Mouse (Mus musculus): Measurements from ENCODE around the gene Stxbp6. TPM values are rescaled to one million over a fixed set of nuclear protein-coding genes. Genes with fewer than 3 reads are reported as not detected.

The Stxbp6 gene
- polyA plus RNA-seq, 1 experiment from 2014 or later, result 7.1 TPM

DNA sequence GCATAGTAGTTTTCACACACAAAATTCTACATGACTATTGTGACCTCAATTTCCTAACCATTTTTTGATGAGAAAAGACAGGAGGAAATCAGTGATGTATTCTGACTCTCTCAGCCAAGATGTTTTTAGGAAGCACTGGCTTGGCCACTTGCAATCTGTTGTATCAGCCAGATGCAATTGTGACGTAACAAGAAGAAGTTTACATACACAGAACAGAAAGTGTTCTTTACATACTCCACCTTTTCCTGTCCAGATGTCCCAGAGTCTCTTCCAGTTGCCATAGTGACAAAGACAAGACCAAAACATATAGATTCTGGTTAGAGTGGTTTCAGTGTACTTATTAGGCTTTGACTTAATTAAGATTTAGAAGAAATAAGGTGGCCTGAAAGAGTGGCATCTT, 7.1 kb upstream of the Stxbp6 start:
- TF ChIP-seq CTCF (IDR thresholded peaks at IDR 0.05; ENCODE audit: low read depth) (no peak), EP300 (IDR thresholded peaks at IDR 0.05; ENCODE audit: low read depth) (no peak)
- Histone ChIP-seq H3K4me3 (ENCODE audit: low read depth, low read length) (no peak overlapping the region), H3K27ac (ENCODE audit: low read depth) (no peak overlapping the region), H3K27me3 (ENCODE audit: insufficient read depth, low read length) (no peaks in the 10 kb centered on the region), H3K9me3 (ENCODE audit: low read length) (no peaks in the 10 kb centered on the region), H3K9ac (replicated peaks) (no peak overlapping the region), H3K4me2 (ENCODE audit: low read depth, low read length) (no peak overlapping the region), H3K4me1 (ENCODE audit: insufficient read depth) (peaks cover 3% of the 10 kb centered on the region; the same call in 1 of the 2 replicates), H3K36me3 (replicated peaks; ENCODE audit: insufficient read depth, low read length) (no peaks in the 10 kb centered on the region)
- DNase-seq (no peak), ATAC-seq (no peak)
- 33% methylated on average over 1 of the region's 1 CpGs for WGBS (ENCODE audit: insufficient replicate concordance)

DNA sequence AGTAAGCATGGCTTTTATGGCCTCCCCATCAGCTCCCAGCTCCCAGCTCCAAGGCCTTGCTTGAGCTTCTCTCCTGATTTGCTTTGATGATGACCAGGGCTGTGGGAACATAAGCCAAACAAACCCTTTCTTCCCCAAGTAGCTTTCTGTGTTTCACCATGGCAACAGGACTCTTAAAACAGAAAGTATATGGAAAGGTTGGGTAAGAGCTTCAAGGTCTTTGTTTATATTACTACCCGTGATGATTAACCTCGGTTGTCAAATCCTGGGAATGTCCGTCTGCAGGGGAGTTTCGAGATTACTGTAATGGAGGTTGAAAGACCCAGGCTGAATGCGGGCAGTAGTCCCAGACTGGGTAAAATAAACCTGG, 6.2 kb upstream of the Stxbp6 start:
- Histone ChIP-seq H3K27me3 (ENCODE audit: insufficient read depth, low read length) (no peaks in the 10 kb centered on the region), H3K27ac (ENCODE audit: low read depth) (no peak overlapping the region), H3K4me1 (ENCODE audit: insufficient read depth) (peaks cover 3% of the 10 kb centered on the region; the same call in 1 of the 2 replicates), H3K9ac (replicated peaks) (no peak overlapping the region), H3K36me3 (replicated peaks; ENCODE audit: insufficient read depth, low read length) (no peaks in the 10 kb centered on the region), H3K4me2 (ENCODE audit: low read depth, low read length) (no peak overlapping the region; the same call in 1 of the 2 replicates), H3K4me3 (ENCODE audit: low read depth, low read length) (no peak overlapping the region), H3K9me3 (ENCODE audit: low read length) (no peaks in the 10 kb centered on the region)
- no peak for DNase-seq
- WGBS (ENCODE audit: insufficient replicate concordance), result 55% methylated on average over 5 of the region's 5 CpGs
- TF ChIP-seq CTCF (IDR thresholded peaks at IDR 0.05; ENCODE audit: low read depth) (no peak), EP300 (IDR thresholded peaks at IDR 0.05; ENCODE audit: low read depth) (no peak)
- ATAC-seq, result peak; percentile 62; the same call in 1 of the 2 replicates

DNA sequence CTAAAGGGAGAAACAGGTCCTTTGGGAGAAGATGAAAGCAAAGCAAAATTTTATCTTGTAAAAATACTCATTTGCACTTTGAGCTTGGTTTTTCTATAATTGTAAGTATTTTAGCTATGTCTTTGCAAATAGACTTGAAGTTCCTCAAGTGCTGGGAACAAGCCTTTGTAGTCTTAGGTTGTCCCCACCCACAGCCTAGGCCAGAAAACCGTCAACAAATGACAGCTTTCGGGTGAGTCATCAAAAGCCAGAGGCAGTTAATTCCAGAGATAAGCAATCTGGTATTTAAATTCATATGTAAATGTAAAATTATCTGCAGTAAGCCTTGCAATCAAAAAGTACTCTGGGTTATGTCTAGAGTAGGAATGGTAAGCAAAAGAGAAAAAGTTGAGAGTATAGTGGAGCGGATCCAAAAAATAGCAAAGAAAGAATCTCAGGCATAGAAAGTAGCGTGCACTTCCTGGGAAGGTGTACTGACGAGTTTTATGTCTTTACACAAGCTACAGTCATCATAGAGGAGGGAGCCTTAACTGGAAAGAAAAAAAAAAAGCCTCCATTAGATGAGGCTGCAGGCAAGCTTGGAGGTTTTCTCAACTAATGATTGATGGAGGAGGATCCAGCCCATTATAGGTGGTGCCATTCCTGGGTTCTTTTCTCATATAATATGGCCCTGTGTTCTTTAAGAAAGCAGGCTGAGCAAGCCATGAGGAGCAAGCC, 5.7 kb upstream of the Stxbp6 start:
- H3K9me3 ChIP-seq (ENCODE audit: low read length), result no peaks in the 10 kb centered on the region
- no peak overlapping the region for H3K27ac ChIP-seq (ENCODE audit: low read depth)
- peaks cover 3% of the 10 kb centered on the region; the same call in 1 of the 2 replicates for H3K4me1 ChIP-seq (ENCODE audit: insufficient read depth)
- TF ChIP-seq CTCF (IDR thresholded peaks at IDR 0.05; ENCODE audit: low read depth), result no peak
- no peak for TF ChIP-seq EP300 (IDR thresholded peaks at IDR 0.05; ENCODE audit: low read depth)
- no peaks in the 10 kb centered on the region for H3K36me3 ChIP-seq (replicated peaks; ENCODE audit: insufficient read depth, low read length)
- H3K4me3 ChIP-seq (ENCODE audit: low read depth, low read length), result no peak overlapping the region
- 59% methylated on average over 5 of the region's 5 CpGs for WGBS (ENCODE audit: insufficient replicate concordance)
- no peak for ATAC-seq
- DNase-seq, result no peak
- no peak overlapping the region for H3K9ac ChIP-seq (replicated peaks)
- no peak overlapping the region for H3K4me2 ChIP-seq (ENCODE audit: low read depth, low read length)
- no peaks in the 10 kb centered on the region for H3K27me3 ChIP-seq (ENCODE audit: insufficient read depth, low read length)

DNA sequence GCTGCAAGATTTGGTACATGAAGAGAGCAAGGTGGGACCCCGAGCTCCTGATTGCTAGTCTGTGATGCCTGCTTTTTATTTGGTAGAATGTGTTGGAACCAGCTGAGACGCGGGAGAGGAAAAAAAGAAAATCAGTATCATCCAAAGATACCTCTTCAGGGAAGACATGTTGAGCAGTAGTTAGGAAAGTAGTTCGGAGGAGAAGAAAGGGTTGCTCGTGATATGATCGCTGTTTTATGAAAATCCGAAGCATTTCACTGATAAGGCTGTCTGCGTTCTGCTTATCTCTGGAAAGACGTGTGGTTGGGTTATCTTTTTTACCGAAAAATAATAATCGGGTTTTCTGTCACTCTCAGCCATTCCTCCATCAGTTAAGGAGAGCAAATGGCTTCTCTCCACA, 1.1 kb upstream of the Stxbp6 start:
- no peak for DNase-seq

DNA sequence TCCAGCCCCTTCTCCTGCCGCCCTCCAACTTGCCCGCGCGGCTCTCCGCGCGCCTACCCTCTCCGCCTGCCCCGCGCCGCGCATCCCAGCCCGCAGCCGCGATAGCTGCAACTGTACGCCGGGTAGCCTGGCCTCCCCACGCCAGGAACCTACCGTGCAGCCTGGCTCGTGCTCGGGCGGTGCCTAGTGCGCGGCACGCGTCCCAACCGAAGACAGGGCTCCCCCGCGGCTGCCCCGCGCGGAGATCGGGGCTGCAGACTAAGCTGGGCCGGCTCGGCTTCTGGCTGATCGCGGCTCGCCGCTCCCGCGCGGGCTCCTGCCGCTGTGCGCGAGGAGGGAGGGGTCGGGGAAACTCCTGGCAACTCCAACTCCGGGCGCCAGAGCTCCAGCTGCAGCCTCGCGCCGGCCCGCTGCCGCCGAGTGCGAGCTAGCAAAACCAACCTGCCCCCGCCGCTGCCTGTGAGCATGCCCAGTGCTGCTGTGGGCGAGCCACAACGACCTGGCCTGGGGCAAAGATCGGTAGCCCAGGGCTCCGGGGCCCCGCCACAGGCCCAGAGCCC, 387 bp downstream of the Stxbp6 start:
- no peaks in the 10 kb centered on the region for H3K4me1 ChIP-seq (ENCODE audit: insufficient read depth)
- peak; percentile 87 for ATAC-seq

More for the DNA sequence above, 1.1 kb upstream of the Stxbp6 start:
- no peak overlapping the region for H3K9ac ChIP-seq (replicated peaks)
- no peaks in the 10 kb centered on the region for H3K36me3 ChIP-seq (replicated peaks; ENCODE audit: insufficient read depth, low read length)
- H3K4me1 ChIP-seq (ENCODE audit: insufficient read depth), result no peaks in the 10 kb centered on the region
- peak overlapping the region; percentile 79 for H3K4me2 ChIP-seq (ENCODE audit: low read depth, low read length)
- H3K27me3 ChIP-seq (ENCODE audit: insufficient read depth, low read length), result 0 out of 2 replicates have a peak, but pooled peaks cover 4% of the 10 kb centered on the region
- ATAC-seq, result no peak
- no peak overlapping the region for H3K27ac ChIP-seq (ENCODE audit: low read depth)
- 56% methylated on average over 11 of the region's 11 CpGs for WGBS (ENCODE audit: insufficient replicate concordance)
- TF ChIP-seq CTCF (IDR thresholded peaks at IDR 0.05; ENCODE audit: low read depth) (no peak), EP300 (IDR thresholded peaks at IDR 0.05; ENCODE audit: low read depth) (no peak)
- no peak overlapping the region for H3K4me3 ChIP-seq (ENCODE audit: low read depth, low read length)
- no peaks in the 10 kb centered on the region for H3K9me3 ChIP-seq (ENCODE audit: low read length)

DNA sequence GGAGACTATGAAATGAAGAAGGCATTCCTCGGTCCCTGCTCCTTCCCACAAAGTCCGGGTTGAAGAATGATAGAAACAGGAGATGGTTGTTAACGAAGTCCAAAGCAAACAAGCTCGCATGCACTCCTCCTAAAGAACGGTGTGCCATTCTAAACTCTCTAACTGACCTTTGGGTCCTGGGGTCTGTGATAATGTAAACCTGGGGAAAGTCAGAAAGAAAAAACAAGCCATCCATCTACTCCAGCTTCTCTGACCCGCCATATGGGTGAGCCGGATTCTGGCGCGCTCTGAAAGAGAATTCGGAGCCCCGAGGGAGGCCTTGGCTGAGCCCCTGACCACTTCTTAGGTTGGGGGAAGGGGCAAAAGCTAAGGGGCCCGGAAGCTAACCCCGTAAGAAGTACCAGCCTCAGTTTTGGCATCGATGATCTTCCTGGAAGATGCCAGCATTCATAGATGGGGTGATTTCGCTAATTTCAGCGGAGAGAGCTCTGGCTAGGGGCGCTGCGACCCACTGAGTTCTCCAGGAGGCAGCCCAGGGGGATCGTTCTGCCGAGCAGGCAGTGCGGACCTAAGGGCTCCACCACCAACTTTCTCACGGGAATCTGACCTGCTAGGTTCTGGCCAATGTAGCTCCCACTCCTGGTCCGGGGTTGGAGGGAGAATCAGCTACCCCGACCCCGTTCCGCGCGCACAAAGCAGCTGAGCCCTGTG, 1.0 kb downstream of the Stxbp6 start:
- Histone ChIP-seq H3K9ac (replicated peaks) (peak overlapping the region; percentile 67), H3K36me3 (replicated peaks; ENCODE audit: insufficient read depth, low read length) (no peaks in the 10 kb centered on the region), H3K4me2 (ENCODE audit: low read depth, low read length) (peak overlapping the region; percentile 79), H3K27me3 (ENCODE audit: insufficient read depth, low read length) (0 out of 2 replicates have a peak, but pooled peaks cover 4% of the 10 kb centered on the region), H3K4me3 (ENCODE audit: low read depth, low read length) (peak overlapping the region; percentile 61), H3K27ac (ENCODE audit: low read depth) (peak overlapping the region; percentile 84), H3K9me3 (ENCODE audit: low read length) (no peaks in the 10 kb centered on the region), H3K4me1 (ENCODE audit: insufficient read depth) (no peaks in the 10 kb centered on the region)
- ATAC-seq, result no peak
- DNase-seq, result no peak
- 2% methylated on average over 28 of the region's 28 CpGs for WGBS (ENCODE audit: insufficient replicate concordance)
- TF ChIP-seq CTCF (IDR thresholded peaks at IDR 0.05; ENCODE audit: low read depth) (no peak), EP300 (IDR thresholded peaks at IDR 0.05; ENCODE audit: low read depth) (no peak)

More for the DNA sequence above, 387 bp downstream of the Stxbp6 start:
- 0 out of 2 replicates have a peak, but pooled peaks cover 4% of the 10 kb centered on the region for H3K27me3 ChIP-seq (ENCODE audit: insufficient read depth, low read length)
- 4% methylated on average over 62 of the region's 62 CpGs for WGBS (ENCODE audit: insufficient replicate concordance)
- no peaks in the 10 kb centered on the region for H3K36me3 ChIP-seq (replicated peaks; ENCODE audit: insufficient read depth, low read length)
- H3K9ac ChIP-seq (replicated peaks), result peak overlapping the region; percentile 67
- TF ChIP-seq CTCF (IDR thresholded peaks at IDR 0.05; ENCODE audit: low read depth) (no peak), EP300 (IDR thresholded peaks at IDR 0.05; ENCODE audit: low read depth) (no peak)
- peak overlapping the region; percentile 79 for H3K4me2 ChIP-seq (ENCODE audit: low read depth, low read length)
- H3K27ac ChIP-seq (ENCODE audit: low read depth), result peak overlapping the region; percentile 84
- H3K9me3 ChIP-seq (ENCODE audit: low read length), result no peaks in the 10 kb centered on the region
- H3K4me3 ChIP-seq (ENCODE audit: low read depth, low read length), result peak overlapping the region; percentile 61
- peak; percentile 75 for DNase-seq

All from liver, postnatal 0 days (tissue).